Mouse (Mus musculus) lung, adult 2 months (tissue): ENCODE data around the gene Mllt10.

Source experiments
- CTCF ChIP-seq: fragments of 200-500 bp; IDR thresholded peaks from 2 replicates; pipeline ENCODE4 v1.5.1; 2011; ENCODE audit warnings: mild to moderate bottlenecking, low read length, control low read depth; ENCODE audit not compliant: insufficient read depth
- POLR2A ChIP-seq: fragments of 200-500 bp; IDR thresholded peaks from 2 replicates; pipeline ENCODE4 v1.6.1; 2011; ENCODE audit warnings: low read depth, mild to moderate bottlenecking, control low read depth, low read length, borderline replicate concordance; ENCODE audit errors: extremely low read depth

DNA sequence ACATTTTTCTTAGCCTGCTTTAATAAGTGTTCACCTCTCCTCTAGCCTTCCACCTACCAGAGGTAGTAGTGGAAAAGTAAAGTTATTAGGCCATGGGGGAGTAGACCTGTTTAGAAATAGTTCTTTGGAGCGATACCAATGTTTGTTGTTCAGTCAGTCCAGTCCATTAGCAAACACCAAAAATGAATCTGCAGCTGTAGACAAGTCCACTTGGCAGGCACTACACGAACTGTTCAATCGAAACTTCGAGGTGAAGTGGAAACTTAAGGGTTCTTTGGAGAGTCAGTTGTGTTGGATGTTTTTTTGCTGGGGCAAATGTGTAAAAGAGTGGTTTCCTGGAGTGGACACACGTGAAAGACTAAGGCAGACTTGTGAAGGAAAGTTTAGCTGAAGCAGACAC lies 84.6 kb downstream of the Mllt10 start:
- TF ChIP-seq CTCF (no peak), POLR2A (no peak)
